Mouse (Mus musculus): ENCODE measurements at regions not wholly inside any gene's neighbourhood (a gene's known extent, or its start where the extent isn't known, plus 50 kb on each side); places are given as distances from the start of the nearest gene placed in this dataset.

DNA sequence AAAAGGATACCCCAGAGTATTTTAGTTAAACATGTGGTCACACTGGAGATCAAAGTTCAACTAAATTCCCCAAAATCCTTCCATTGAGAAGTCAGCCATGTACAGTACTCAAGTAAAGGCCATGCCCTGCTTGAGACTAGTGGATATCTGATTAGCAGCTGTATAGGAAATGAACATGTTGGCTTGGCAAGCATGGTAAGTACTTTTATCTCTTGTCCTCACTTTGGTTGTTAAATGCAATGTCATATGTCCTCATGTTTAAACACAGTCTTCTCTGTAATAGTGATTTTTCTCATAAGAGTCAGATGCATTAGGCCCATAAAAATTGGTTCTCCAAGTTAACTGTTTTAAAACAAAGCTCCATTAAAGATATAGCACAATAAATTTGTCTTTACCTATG is 141.1 kb upstream of the Pdgfd start:
- DNase-seq (ENCODE audit: low read depth, low spot score), result peak; percentile 48
- Histone ChIP-seq H3K27ac (ENCODE audit: control insufficient read depth, low read depth, low read length) (no peak overlapping the region), H3K79me2 (ENCODE audit: control insufficient read depth, insufficient read depth, low read length, poor library complexity) (no peaks in the 10 kb centered on the region), H3K36me3 (ENCODE audit: control insufficient read depth in 1 of 2, insufficient read depth in 2 of 2, low read length in 2 of 2) (no peaks in the 10 kb centered on the region; a peak in 1 of 4 replicates), H3K9me3 (replicated peaks; ENCODE audit: insufficient read depth, low read length) (no peaks in the 10 kb centered on the region; the same call in 1 of the 2 replicates), H3K4me1 (ENCODE audit: control insufficient read depth in 1 of 2, insufficient read depth in 2 of 2, low read length in 2 of 2) (no peaks in the 10 kb centered on the region), H3K27me3 (ENCODE audit: control insufficient read depth in 1 of 2, insufficient read depth in 2 of 2, low read length in 2 of 2) (no peaks in the 10 kb centered on the region), H3K9ac (ENCODE audit: control insufficient read depth, low read depth, low read length, poor library complexity, severe bottlenecking) (no peak overlapping the region), H3K4me3 (ENCODE audit: control insufficient read depth in 1 of 2, insufficient read depth in 1 of 2, low read depth in 2 of 2, low read length in 2 of 2) (no peak overlapping the region)
- TF ChIP-seq MAZ (IDR thresholded peaks at IDR 0.05; ENCODE audit: low read depth, low read length) (no peak), USF2 (IDR thresholded peaks at IDR 0.05; ENCODE audit: borderline replicate concordance in 1 of 2, insufficient read depth in 1 of 2, low read depth in 1 of 2, low read length in 2 of 2) (no peak), EP300 (IDR thresholded peaks at IDR 0.05; ENCODE audit: low read depth in 1 of 2, low read length in 2 of 2) (peak; percentile 35 to 54; a peak in 2 of 4 replicates), TCF12 (IDR thresholded peaks at IDR 0.05; ENCODE audit: low read depth, low read length) (peak; percentile 52; the same call in 1 of the 2 replicates), TBP (IDR thresholded peaks at IDR 0.05; ENCODE audit: low read depth, low read length) (no peak), ETS1 (IDR thresholded peaks at IDR 0.05; ENCODE audit: low read depth, low read length) (0 out of 2 replicates have a peak, but pooled peaks have one; percentile 24), GATA1 (IDR thresholded peaks at IDR 0.05; ENCODE audit: low read depth, low read length) (peak; percentile 44), RAD21 (IDR thresholded peaks at IDR 0.05; ENCODE audit: low read depth, low read length) (no peak)

DNA sequence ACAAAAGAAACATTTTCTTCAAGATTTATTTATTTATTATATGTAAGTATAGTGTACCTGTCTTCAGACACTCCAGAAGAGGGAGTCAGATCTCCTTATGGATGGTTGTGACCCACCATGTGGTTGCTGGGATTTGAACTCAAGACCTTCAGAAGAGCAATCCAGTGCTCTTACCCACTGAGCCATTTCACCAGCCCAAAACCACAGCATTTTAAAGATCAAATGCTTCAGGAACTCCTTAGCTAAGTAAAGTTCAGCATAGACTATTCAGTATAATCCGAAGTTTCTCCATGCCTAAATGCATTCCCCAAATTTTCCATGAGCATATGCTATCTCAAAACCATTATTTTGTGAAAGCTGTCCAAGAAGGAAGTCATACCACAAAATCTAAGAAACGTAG is 102.0 kb upstream of the Pdgfd start:
- Histone ChIP-seq H3K79me2 (ENCODE audit: control insufficient read depth, insufficient read depth, low read length, poor library complexity) (no peaks in the 10 kb centered on the region), H3K36me3 (ENCODE audit: control insufficient read depth in 1 of 2, insufficient read depth in 2 of 2, low read length in 2 of 2) (peaks cover 0 to 6% of the 10 kb centered on the region in 2 experiments; a peak in 2 of 4 replicates), H3K4me3 (ENCODE audit: control insufficient read depth in 1 of 2, insufficient read depth in 1 of 2, low read depth in 2 of 2, low read length in 2 of 2) (no peak overlapping the region), H3K27me3 (ENCODE audit: control insufficient read depth in 1 of 2, insufficient read depth in 2 of 2, low read length in 2 of 2) (no peaks in the 10 kb centered on the region), H3K27ac (ENCODE audit: control insufficient read depth, low read depth, low read length) (no peak overlapping the region), H3K4me1 (ENCODE audit: control insufficient read depth in 1 of 2, insufficient read depth in 2 of 2, low read length in 2 of 2) (peaks cover 3 to 6% of the 10 kb centered on the region in 2 experiments; a peak in 1 of 4 replicates), H3K9me3 (replicated peaks; ENCODE audit: insufficient read depth, low read length) (no peaks in the 10 kb centered on the region), H3K9ac (ENCODE audit: control insufficient read depth, low read depth, low read length, poor library complexity, severe bottlenecking) (no peak overlapping the region)
- DNase-seq (ENCODE audit: low read depth, low spot score), result no peak
- peak; percentile 88 for TF ChIP-seq TBP (IDR thresholded peaks at IDR 0.05; ENCODE audit: low read depth, low read length)
- no peak for TF ChIP-seq KAT2A (conservative IDR thresholded peaks at IDR 0.05; ENCODE audit: low read depth, low read length)
- TF ChIP-seq CTCF (IDR thresholded peaks at IDR 0.05 in 2 of 3, conservative IDR thresholded peaks at IDR 0.05 in 1 of 3; ENCODE audit: control insufficient read depth in 1 of 3, insufficient read depth in 1 of 3, low read depth in 2 of 3, low read length in 3 of 3, poor library complexity in 1 of 3, severe bottlenecking in 1 of 3), result no peak

DNA sequence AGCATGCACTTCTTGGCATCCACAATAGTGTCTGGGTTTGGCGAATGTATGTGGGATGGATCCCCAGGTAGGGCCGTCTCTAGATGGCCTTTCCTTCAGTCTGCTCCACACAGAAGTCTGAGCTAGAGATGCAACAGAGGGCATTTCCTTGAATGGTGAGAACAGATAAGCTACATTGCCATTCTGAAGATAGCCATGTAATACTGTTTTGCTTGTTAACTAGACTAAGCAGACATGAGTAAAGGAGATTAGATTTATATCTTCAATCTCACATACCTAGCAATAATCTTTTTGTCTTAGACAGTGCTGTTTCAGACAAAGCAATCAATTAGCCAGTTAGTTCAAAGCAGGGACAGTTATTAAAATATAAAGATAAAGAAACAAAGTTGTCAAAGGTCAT is 100.9 kb upstream of the Pdgfd start:
- no peak overlapping the region for H3K9ac ChIP-seq (ENCODE audit: control insufficient read depth, low read depth, low read length, poor library complexity, severe bottlenecking)
- TF ChIP-seq E2F4 (IDR thresholded peaks at IDR 0.05; ENCODE audit: borderline replicate concordance, low read depth, low read length), result no peak
- no peak for TF ChIP-seq UBTF (IDR thresholded peaks at IDR 0.05; ENCODE audit: borderline replicate concordance, insufficient read depth, low read depth, low read length)
- peak; percentile 48; the same call in 1 of the 2 replicates for TF ChIP-seq RCOR1 (IDR thresholded peaks at IDR 0.05; ENCODE audit: low read depth, low read length)
- no peak for TF ChIP-seq NELFE (IDR thresholded peaks at IDR 0.05; ENCODE audit: low read depth, low read length)
- no peak for TF ChIP-seq TAL1 (IDR thresholded peaks at IDR 0.05; ENCODE audit: low read length)
- TF ChIP-seq MEF2A (IDR thresholded peaks at IDR 0.05; ENCODE audit: extremely low read depth, insufficient replicate concordance, low read depth, low read length, poor library complexity, severe bottlenecking), result no peak
- peak; percentile 70 to 75 for TF ChIP-seq EP300 (IDR thresholded peaks at IDR 0.05; ENCODE audit: low read depth in 1 of 2, low read length in 2 of 2)
- TF ChIP-seq MYC (IDR thresholded peaks at IDR 0.05; ENCODE audit: low read depth, low read length), result no peak
- TF ChIP-seq KAT2A (conservative IDR thresholded peaks at IDR 0.05; ENCODE audit: low read depth, low read length), result no peak
- TF ChIP-seq SMC3 (IDR thresholded peaks at IDR 0.05; ENCODE audit: low read depth, low read length), result no peak
- TF ChIP-seq MXI1 (IDR thresholded peaks at IDR 0.05; ENCODE audit: low read depth, low read length), result no peak; the same call in 1 of the 2 replicates
- TF ChIP-seq POLR2AphosphoS2 (IDR thresholded peaks at IDR 0.05; ENCODE audit: low read length), result no peak
- no peak for TF ChIP-seq POLR2A (IDR thresholded peaks at IDR 0.05; ENCODE audit: control insufficient read depth in 1 of 2, insufficient read depth in 1 of 2, low read depth in 1 of 2, low read length in 2 of 2, poor library complexity in 1 of 2)
- TF ChIP-seq TBP (IDR thresholded peaks at IDR 0.05; ENCODE audit: low read depth, low read length), result no peak
- peak; percentile 31; the same call in 1 of the 2 replicates for TF ChIP-seq SIN3A (IDR thresholded peaks at IDR 0.05; ENCODE audit: low read length)
- no peak for TF ChIP-seq MYB (IDR thresholded peaks at IDR 0.05; ENCODE audit: low read depth, low read length)
- TF ChIP-seq ELF1 (IDR thresholded peaks at IDR 0.05; ENCODE audit: low read depth, low read length), result no peak
- TF ChIP-seq CHD2 (IDR thresholded peaks at IDR 0.05; ENCODE audit: low read length), result no peak
- peak; percentile 68 for TF ChIP-seq GATA1 (IDR thresholded peaks at IDR 0.05; ENCODE audit: low read depth, low read length)
- TF ChIP-seq USF1 (IDR thresholded peaks at IDR 0.05; ENCODE audit: low read depth, low read length), result no peak

More for the DNA sequence above, 100.9 kb upstream of the Pdgfd start:
- Histone ChIP-seq H3K4me3 (ENCODE audit: control insufficient read depth in 1 of 2, insufficient read depth in 1 of 2, low read depth in 2 of 2, low read length in 2 of 2) (no peak overlapping the region), H3K36me3 (ENCODE audit: control insufficient read depth in 1 of 2, insufficient read depth in 2 of 2, low read length in 2 of 2) (peaks cover 0 to 6% of the 10 kb centered on the region in 2 experiments; a peak in 2 of 4 replicates), H3K27me3 (ENCODE audit: control insufficient read depth in 1 of 2, insufficient read depth in 2 of 2, low read length in 2 of 2) (no peaks in the 10 kb centered on the region), H3K27ac (ENCODE audit: control insufficient read depth, low read depth, low read length) (no peak overlapping the region), H3K79me2 (ENCODE audit: control insufficient read depth, insufficient read depth, low read length, poor library complexity) (no peaks in the 10 kb centered on the region), H3K9me3 (replicated peaks; ENCODE audit: insufficient read depth, low read length) (no peaks in the 10 kb centered on the region), H3K4me1 (ENCODE audit: control insufficient read depth in 1 of 2, insufficient read depth in 2 of 2, low read length in 2 of 2) (peaks cover 3 to 6% of the 10 kb centered on the region in 2 experiments; a peak in 1 of 4 replicates)
- DNase-seq (ENCODE audit: low read depth, low spot score), result no peak
